Mouse (Mus musculus) ovary, postnatal 10 days (tissue): ENCODE measurements around the gene Rab17.

Source experiments
- DNase-seq: peaks from one replicate; pipeline ENCODE4 v3.0.0; 2022; ENCODE audit warnings: low spot score

Rab17 gene

DNA sequence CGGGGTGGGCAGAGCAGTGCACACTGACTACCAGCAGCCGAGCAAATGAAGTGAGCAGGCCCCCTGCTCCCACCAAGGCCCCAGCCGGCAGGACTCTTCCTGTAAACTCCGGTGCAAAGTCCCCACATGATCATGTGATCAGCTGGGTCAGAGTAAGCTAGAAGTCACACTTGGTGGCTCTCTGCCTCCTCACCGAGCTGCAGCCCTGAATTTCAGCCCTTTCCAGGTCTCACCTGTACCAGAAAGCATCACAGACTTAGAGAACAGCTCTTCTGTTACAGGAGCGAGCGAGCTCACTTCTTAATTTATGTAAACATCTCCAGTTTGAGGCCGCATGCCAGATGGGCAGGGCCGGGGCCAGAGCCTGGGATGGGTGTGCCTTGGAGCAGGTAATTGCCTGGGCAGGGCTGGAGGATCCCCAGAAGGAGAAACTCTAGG is at the start of gene Rab17:
Gene Rab17 (minus strand): TSS at position 315 of the 438 bp plus-strand sequence.
- DNase-seq, result no peak

DNA sequence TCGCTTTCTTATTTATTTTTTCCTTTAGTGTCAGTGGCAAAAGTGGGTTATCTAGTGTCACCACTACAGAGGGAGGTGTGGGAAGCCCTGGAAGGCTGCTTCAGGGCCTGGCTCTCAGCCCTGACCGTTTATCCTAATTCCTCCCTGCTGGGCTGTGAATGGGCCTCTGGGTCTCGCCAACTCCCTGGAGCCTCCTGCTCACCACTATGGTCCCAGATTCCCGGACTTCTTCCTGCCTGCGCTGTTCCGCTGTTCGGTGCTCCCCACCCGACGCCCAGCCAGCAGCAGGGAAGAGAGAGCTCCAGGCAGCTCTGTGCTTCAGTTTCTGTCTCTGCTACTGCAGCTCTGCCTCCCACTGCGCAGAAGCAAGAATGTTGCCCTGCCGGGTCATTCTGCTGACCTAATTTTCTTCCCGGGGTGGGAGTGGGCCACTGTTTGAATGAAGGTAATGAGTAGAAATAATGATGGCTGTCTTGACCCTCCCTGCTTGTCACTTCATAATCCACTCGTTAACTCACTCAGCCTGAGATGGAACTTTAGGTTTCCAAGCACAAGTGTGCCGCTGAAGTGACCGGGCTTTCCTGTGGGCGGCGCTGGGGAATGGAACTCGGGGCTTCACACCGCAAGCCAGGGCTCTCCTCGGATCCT is 47.8 kb upstream of the Rab17 start:
- no peak for DNase-seq

DNA sequence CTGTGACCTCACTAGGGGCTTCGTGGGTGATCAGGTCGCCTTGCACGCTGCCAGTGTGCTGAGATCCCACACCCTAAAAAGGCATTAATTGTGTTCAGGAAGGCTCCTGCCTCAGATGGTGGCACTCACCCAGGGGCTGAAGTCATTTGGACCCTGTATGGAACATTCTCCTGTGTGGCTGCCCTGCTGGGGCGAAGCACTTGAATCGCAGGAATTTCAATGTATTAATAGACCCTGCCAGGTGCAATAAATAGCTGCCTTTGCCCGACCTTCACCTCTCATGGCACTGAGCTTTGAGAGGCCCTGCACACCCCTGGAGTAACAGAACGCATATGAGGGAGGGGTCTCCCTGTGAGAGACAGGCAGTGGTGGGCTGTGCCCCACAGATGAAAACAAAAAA is 46.1 kb upstream of the Rab17 start:
- no peak for DNase-seq

DNA sequence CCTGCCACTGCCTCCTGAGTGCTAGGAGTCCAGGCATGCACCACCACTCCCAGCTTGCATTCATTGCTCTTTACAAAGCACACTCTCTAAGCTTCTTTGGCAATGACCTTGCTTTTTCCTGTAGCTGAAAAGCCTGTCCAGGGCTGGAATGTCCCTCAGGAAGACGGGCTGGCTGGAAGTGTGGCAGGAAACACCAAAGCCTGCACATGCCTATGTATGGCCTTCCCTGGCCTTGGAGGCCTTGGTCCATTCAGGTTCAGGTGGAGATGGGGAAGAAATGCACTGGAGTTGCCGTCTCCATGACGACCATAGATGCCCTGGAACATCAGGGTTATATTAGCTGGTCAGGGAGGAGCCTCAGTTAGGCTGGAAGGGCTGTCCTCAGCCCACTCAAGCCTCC is 44.3 kb upstream of the Rab17 start:
- DNase-seq, result no peak

DNA sequence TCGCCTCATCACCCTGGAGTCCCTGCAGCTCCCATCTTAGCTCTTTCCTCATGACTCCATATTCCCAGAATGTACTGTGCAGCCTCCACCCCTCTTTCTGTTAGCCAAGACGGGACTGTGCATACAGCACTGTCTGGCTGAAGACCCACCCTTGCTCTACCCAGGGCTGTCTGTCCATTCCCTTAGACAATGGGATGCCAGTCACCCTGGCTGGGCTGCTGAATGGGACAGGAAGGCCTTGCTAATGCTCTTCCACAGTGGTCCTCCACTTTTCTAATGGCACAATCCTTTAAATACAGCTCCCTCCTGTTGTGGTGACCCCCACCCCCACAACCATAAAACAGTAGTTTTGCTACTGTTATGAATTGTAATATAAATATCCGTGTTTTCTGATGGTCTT is 41.9 kb upstream of the Rab17 start:
- no peak for DNase-seq

DNA sequence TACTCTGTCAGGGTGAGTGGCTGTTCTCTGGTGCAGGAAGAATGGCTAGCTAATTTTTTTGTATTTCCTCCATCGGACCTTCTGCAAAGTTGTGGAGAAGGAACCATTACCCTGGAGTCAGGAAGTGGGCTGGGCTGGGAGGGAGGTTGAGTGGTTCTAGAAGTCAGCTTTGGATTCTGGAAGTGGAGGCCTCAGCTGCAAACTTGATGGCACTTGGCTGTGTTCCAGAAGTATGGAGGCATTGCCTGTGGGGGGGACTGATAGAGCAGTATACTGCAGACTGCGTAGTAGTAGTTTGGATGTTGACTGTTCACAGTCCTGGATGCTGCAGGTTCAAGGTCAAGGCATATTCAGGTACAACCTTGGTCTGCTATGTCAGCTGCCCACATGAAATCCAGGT is 41.3 kb upstream of the Rab17 start:
- no peak for DNase-seq

DNA sequence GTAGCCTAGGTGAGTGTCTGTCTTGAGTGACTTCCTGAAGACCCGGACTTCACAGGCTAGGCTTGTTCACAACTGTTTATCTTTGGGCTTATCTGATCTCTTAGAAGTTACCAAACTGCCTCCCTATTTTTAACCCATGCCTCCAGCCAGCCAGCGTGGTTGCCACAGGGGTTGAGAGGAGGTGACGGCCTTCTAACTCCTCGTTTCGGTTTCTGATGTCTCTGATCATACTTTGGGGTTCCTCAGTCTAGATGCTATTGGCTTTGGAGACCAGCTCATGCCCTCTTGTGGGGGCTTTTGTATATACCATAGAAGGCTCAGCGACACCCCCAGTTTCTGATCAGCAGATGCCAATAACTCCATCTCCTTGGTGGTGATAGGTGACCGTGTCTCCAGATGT is 40.8 kb upstream of the Rab17 start:
- DNase-seq, result no peak

DNA sequence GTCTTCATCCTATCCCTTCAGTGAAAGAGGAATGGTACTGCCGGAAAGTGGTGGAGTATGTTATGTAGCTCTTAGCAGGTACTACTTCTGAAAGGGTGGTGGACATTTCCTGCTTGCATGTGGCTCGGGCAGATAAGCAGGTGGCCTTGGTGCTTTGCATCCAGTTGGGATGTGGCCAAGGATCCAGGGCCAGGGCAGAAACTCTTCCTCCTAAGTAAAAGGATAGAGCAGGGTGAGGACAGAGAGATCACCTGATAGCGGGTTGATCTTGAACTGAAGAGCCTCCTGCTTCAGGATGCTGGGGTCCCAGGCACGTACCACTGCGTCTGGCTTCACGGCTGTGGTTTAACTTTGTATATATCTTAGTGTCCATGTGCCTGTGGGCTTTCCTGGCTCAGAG is 39.8 kb upstream of the Rab17 start:
- no peak for DNase-seq

DNA sequence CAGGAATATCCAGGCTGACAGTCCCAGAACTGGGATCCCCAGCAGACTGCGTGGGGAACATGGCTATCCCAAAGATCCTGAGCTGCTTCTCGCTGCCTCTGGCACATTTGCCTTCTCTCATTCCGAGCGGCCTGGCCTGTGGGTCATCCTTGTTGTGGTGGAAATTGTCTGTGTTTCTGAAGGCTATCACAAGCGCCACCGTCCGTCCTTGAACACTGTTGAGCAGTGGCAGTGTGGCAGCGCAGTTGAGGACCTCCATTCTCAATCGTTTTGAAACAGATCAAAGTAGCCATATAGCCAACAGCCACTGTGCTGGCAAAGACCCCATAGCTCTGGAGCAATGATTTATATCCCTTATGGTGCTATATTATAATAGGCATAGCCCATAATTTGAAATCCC is 39.3 kb upstream of the Rab17 start:
- no peak for DNase-seq

DNA sequence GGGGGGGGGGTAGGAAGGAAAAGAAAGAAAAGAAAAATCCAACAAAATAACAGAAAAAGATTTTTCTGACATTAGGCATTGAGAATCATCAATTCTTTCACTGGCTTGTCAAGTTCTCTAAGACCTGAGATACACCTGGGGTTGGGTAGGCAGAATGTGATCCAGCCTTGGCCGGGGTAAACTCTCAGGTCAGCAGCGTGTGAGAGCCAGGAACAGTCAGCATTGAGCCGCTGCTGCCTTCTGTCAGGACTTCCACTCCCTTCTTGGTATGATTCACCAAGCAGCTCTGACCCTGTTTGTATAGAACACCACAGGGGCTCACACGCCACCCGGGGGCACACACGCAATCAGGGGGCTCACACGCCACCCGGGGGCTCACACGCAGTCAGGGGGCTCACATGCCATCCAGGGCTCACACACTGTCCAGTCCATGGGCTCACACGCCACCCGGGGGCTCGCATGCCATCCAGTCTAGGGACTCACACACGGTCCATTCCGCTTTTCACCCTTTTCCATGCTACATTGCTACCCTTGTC is 38.8 kb upstream of the Rab17 start:
- DNase-seq, result no peak

DNA sequence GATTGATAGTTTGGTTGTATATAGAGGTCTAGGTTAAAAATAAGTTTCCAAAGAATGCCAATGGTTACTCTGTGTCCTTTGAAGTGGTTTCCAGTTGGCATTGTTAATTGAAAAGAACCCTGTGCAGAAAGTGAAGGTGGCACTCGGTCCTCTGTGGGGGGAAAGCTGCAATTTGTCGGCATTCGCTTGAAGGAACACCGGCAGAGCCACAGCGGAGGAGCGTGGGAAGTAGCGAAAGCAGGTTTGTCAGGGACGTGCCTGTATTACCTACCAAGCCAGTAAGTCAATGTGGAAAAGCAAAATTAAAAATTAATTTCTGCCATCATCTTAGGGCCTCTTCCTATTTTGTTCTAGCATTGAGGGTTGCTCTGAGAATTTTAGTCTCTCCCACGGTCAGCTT is 37.2 kb upstream of the Rab17 start:
- no peak for DNase-seq

DNA sequence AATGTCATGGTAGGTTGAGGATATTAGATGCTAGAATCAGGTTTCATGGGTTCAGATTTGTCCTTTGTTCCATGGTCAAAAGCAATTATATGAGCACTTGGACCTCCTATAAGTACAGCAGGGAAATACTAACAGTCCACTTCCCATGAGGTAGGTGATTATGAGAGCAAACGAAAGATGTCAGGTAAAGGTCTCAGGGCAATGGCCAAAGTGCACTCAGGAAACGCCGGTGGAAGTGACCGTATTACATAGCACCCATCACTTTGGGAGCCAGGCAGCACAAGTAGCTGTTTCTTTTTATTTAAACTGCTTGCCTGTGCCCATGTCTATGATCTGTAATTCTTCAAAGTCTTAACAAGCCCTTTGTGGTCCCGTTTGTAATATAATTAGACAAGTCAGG is 36.6 kb upstream of the Rab17 start:
- DNase-seq, result no peak

DNA sequence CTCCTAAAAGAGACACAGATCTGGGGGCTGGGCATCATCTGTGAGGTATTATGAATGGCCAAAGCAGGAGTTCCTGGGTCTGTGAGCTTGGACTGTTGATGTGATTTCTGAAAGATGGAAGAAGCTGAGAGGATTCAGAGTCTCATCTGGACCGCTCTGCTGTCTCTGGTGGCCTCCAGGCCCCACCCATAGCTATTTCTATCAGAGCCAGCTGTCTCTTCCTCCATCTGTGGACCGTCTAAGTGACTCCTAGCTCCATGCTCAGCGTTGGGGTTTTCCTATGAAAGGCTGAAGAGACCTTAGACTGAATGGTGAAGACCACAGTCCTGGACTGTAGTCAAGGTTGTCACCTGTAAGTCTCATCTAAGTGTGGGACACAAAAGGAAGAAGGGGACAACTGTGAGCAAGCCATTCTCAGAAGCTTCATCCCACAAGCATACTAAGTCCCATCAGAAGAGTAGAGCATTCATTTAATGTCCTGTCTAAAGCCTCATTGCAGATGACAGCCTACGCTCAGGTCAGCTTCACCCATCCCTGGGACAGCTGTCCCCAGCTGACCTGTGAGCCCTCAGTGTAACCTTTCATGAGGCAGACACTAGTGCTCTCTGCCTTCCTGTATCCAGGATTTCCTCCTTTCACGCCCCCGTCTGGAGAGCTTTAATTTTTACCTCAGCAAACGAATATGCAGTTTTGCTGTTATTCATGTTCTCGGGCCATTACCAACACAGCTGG is 34.2 kb upstream of the Rab17 start:
- DNase-seq, result no peak

DNA sequence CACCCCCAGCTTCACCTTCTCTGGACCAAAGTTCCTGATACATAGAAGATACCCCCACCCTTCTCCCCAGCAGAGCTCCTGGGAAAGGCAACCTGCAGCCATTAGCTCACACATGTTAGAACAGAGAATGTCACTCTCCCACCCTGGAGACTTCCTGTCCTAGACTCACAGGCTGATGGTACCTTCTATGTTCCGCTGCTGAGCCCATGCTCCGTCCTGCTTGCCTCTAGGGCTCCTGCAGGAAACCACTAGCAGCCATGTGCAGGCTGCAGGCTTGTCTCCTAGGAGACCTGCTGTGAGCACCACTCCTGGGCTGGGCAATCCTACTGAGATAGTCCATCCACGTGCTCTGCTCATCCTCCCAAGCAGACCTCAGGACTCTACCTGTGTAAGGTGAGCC is 33.2 kb upstream of the Rab17 start:
- no peak for DNase-seq

DNA sequence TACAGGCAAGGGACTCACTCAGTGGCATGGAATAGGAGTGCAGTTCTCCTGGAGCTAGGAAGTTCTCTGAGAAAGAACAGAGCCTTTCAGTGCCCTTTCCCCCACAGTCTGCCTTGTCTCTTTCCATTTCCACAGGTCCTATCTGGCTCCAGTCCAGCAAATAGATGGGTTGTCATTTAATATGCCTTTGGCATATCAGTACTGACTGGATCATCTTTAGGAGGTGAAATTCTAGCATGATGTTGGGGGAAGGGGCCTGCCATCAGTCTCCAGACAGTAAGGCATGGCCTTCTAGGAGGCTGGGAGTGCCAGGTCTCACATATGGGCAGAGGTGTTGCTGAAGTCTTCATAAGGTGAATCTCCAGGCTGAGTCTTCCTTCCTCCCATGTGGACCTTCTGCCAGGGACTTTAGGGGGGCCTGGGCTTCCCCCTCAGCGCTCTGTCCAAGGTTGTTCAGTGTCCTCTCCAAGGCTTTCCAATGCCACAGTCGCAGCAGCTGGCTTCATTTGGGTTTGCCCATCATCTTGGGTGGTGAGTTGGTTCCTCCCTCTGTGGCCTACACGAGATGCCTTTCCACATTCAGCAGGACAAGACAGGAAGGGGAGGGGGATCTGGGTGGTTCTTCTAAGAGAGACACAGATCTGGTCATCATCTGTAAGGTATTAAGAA is 32.5 kb upstream of the Rab17 start:
- DNase-seq, result no peak

DNA sequence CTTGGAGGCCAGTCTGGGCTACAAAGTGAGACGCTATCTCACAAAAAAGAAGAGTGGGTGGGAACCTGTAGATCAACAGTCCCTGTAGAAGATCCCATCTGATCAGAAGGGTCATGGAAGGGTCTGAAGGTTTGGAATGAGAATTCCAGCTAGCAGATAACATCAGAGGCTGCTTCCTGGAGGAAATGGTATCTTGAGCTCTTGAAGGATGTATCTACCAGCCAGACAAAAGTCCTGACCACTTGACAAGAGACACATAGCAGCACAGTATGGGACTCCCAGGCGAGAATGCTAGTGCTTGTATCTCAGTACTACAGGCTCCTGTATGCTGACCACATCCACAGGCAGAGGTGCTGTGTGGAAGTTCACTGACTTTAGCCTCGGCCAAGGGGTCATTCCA is 31.6 kb upstream of the Rab17 start:
- DNase-seq, result no peak

DNA sequence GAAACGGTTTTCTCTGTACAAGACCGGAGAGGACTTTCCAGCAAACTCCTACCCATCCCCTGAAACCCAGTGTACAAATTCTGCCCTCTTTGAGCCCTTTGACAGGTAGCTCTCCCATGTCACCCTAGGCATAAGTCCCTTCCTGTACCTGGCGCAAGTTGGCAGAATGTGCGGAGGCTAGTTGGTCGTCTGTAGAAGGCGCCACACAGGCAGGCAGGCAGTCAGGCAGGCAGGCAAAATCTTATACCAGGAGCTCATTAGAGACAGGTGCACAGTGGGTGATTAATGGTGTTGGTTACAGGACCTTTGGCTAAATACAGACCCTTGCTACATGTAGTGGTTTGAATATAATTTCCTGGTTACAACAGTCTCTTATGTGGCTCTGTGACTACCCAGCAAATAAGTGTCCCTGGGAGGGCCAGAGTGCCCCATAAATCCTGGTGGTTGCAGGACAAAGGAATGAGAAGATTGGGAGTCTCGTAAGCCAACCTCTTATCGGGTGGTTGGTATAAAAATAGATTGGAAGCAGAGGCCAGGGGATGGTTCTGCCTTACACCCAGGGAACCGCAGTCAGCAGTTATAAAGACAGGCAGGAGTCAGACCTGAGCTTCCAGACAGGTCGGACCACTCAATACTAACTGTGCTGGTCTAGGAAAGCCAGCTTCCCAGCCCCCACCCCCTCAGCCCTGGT is 30.6 kb upstream of the Rab17 start:
- no peak for DNase-seq

DNA sequence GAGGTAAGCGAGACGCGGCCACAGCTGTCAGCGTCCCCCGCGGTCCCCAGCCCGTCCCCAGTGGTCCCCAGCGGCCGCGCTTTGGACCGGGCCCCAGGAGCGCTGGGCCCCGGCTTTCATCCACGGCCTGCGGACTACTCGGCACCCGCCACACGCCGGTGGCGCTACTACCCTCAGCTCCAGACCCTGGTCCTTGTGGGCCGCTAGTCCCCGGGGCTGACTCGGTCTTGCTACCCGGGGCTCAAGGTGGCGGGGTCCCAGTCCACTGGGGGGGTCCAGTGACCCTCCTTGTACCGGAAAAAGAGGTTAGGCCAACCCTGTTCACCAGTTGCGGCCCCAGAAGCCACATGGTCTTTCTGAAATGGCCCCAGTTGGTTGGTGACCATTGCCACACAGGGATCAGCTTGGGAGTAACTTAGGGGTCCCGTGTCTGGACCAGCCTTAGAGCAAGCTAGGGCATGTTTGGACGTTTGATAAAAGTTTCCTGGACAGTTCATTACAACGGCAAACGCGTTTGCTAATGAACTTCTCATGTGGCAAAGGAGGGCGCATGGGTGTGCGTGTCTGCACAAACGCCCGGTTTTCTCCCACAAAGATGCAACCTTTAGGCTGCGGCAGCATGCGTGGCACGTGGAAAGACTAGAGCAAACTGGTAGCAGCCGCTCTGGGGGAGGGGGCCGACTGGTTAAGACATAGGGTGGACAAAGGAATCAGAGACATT is 29.6 kb upstream of the Rab17 start:
- no peak for DNase-seq

DNA sequence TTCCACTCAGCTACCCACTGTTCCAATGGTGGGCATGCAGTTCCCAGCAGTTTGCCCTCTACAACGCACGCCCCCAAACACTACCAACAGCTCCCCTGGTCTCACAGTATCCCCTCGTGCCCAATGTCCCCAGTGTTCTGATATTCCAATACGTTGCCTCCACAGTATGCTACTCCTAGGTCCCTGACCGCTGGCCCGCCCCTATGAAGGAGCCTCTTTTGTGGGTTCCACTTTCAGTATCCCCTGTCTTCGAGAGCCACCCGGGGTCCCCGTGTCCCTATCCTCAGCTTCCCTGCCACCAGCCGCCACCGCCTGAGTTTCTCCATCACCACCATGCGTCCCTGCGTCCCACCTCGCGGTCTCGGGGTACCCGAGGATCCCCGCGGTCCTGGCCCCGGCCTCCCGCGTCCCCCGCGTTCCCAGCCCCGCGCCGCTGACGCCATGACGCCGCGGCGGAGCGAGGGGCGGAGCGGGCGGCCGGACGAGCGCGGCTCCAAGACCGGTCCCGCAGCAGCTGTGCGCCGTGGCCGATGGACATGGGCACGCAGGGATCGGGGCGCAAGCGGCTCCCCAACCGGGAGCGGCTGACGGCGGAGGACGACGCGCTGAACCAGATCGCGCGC is 28.9 kb upstream of the Rab17 start, which contains the start of gene Lrrfip1:
Gene Lrrfip1 (plus strand): TSS at position 470 of the 623 bp plus-strand sequence.
- DNase-seq, result peak; percentile 54

DNA sequence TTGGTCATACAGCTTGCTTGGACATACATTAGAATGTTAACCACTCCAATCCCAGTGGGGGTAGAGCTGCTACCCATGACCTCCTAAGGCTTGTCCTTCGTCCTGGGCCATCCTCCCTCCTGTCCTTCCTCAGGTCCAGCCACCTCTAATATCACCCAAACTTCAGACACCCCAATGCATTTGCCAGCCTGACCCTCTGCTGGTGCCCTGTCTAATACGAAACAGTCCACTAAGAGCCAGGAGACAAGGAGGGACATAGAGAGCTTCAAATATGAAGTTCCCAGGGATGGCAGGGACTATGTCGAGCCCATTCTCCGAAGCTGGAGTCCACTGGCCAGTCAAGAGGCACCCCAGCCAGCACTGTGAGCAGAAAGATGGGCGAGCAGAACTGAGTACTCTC is 28.2 kb upstream of the Rab17 start:
- DNase-seq, result no peak

DNA sequence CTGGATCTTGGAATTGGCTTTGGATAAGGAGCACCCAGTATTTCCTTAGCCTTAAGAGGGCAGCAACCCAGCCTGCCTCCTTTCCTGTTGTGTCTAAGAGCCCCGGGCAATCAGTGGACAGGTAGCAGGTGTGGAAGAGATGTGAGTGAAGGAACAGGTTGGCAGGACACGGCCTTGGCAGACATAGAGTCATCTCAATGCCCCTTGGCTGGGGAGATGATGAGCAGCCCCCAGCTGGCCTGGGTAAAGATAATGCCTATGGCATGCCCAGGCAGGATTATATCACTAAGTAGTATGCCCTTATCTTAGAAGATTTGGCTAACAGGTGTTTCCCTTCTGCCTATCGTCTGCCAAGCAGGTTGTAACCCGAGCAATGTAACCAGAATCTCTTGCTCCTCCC is 27.7 kb upstream of the Rab17 start:
- no peak for DNase-seq
